Mouse (Mus musculus): ENCODE measurements around the gene Ifna11.

DNA sequence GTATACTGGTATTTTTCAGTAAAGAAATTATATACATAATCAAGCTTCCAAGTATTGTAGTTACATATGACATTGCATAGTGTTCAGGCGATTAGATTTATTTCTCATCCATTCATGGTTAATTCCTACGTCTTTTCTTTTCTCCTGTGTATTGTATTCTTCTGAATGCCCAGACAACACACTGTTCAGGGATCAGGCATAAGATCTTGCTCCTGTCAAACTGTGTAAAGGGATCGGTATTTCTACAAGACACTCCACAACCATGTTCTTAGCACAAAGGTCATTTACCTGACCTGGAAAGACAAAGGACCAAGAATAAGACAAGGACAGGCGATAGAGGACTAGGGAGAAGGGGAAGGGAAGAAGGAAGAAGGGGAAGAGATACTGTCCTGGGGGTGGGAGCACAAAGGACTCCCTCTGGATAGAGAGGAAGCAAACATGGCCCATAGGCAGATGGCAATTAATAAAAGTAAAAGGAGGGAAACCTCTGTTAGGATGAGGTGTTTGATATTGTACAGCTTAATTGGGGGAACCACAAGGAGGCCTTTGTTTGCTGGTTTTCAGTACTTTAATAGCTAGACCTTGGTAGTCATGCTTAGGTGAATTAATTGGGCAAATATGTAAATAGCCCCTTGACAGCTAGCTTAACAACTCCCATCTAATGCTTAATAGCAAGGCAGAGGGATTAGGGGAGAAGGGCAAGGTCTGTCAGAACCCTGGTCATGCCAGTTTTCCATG is 31.4 kb downstream of the Ifna11 start:
- TF ChIP-seq MAZ (IDR thresholded peaks at IDR 0.05; ENCODE audit: low read depth, low read length) = no peak
- TF ChIP-seq EP300 (IDR thresholded peaks at IDR 0.05; ENCODE audit: low read length) = no peak
- no peak for TF ChIP-seq CTCF (conservative IDR thresholded peaks at IDR 0.05 in 1 of 2, IDR thresholded peaks at IDR 0.05 in 1 of 2; ENCODE audit: low read depth in 2 of 2, low read length in 2 of 2)
- TF ChIP-seq HCFC1 (IDR thresholded peaks at IDR 0.05; ENCODE audit: low read depth, low read length) = no peak
- TF ChIP-seq ZNF384 (IDR thresholded peaks at IDR 0.05; ENCODE audit: low read depth, low read length) = no peak
- TF ChIP-seq RCOR1 (conservative IDR thresholded peaks at IDR 0.05; ENCODE audit: low read depth, low read length) = no peak
- TF ChIP-seq POLR2A (IDR thresholded peaks at IDR 0.05; ENCODE audit: low read depth, low read length) = no peak
- TF ChIP-seq CHD1 (IDR thresholded peaks at IDR 0.05; ENCODE audit: low read depth, low read length) = no peak
- TF ChIP-seq GABPA (IDR thresholded peaks at IDR 0.05; ENCODE audit: insufficient replicate concordance, low read depth, low read length) = no peak
- no peak for TF ChIP-seq CHD2 (IDR thresholded peaks at IDR 0.05; ENCODE audit: low read length)
- no peak for TF ChIP-seq USF2 (conservative IDR thresholded peaks at IDR 0.05; ENCODE audit: low read depth, low read length)
